Mouse (Mus musculus) liver, adult 2 months (tissue): ENCODE results near the gene Tmcc2.

Experiments
- CTCF ChIP-seq: fragments of 200-500 bp; IDR thresholded peaks from 2 replicates; pipeline ENCODE4 v1.5.1; 2011; ENCODE audit warnings: low read depth, low read length, control low read depth
- POLR2A ChIP-seq: fragments of 200-500 bp; IDR thresholded peaks from 2 replicates; pipeline ENCODE4 v1.6.1; 2011; ENCODE audit warnings: low read length, control low read depth; ENCODE audit not compliant: insufficient read depth; ENCODE audit errors: extremely low read depth

GRCm38 (mm10) chr1:132333675-132334141 lies 57.4 kb downstream of the Tmcc2 start:
- no peak for TF ChIP-seq POLR2A
- no peak for TF ChIP-seq CTCF
